11 mouse cellular contexts compared by ENCODE assay signal in the genomic region with DNA sequence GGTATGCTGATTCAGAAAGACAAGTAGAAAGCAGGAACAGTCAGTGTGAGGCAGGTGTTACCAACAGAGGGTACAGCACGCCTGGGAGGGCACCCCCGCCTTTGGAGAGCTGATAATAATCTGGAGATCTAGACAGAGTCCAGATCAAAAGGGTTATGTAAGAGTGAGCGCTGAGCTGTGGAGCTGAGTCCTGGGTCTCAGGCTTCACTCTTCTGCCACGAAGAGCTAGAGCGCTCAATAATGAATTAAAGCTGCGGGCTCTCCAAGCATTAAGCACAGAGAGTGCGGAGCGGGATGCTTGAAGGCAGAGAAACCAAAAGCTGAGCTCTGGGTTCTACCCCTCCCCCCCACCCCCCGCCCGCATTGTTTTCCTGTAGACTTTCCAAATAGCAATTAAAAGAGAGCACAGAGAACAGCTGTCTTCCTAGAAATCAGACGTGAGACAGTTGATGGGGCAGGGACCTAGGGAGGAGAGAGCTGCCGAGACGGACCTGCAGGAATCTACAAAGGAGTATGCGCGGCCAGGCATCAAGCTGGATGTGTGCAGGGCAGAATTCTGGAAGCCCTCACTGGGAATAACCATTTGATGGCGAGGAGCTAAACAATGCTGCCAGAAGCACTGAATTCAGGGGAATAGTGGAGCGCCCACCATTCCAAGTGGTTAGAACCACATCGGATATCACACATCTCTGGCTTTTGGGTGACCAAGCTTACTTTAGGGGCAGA. TPM values are rescaled to one million over a fixed set of nuclear protein-coding genes. Genes with fewer than 3 reads are reported as not detected.
A peak's percentile ranks its signal among the peaks of the same experiment; 100 is the strongest.
DNase-seq lines count a peak whose midpoint lies in the region; ATAC-seq lines count a peak whose summit lies in the region.
"Had no signal": no experiment of that assay in that cellular context is flagged by ENCODE, and none has a peak within 500 bp of the region (broad histone marks: within the 10 kb centered on the region; RNA-seq: fewer than 3 reads in every experiment).

No protein-coding gene starts in this region.

- H3K4me2 ChIP-seq in limb, embryonic 12.5 days: no peak overlapping the region
- peak overlapping the region; percentile 22 for H3K4me2 ChIP-seq in forebrain, embryonic 12.5 days
- peak overlapping the region; percentile 34 for H3K4me2 ChIP-seq in intestine, embryonic 16.5 days (ENCODE audit: low read depth, low read length)
- peak overlapping the region; percentile 19; the same call in 1 of the 2 replicates for H3K4me2 ChIP-seq in midbrain, embryonic 14.5 days (ENCODE audit: low read length)

- DNase-seq in limb, embryonic 10.5 days (ENCODE audit: low spot score): no peak
- peak; percentile 56 for DNase-seq in midbrain, embryonic 14.5 days
- DNase-seq in cerebellum, postnatal 14 days: no peak
- DNase-seq in urinary bladder, postnatal 10 days (ENCODE audit: low spot score): no peak
- DNase-seq: adrenal gland, adult 2 months; cerebellum, postnatal 36 days; heart, adult 2 months; lung, postnatal 10 days had no signal

- H3K36me3 ChIP-seq in limb, embryonic 12.5 days: peaks cover 66% of the 10 kb centered on the region
- peaks cover 81% of the 10 kb centered on the region for H3K36me3 ChIP-seq in limb, embryonic 10.5 days
- H3K36me3 ChIP-seq in forebrain, embryonic 12.5 days (replicated peaks): peaks cover 26% of the 10 kb centered on the region
- H3K36me3 ChIP-seq in intestine, embryonic 16.5 days (ENCODE audit: control insufficient read depth, insufficient read depth, low read length): peaks cover 6% of the 10 kb centered on the region
- peaks cover 55% of the 10 kb centered on the region for H3K36me3 ChIP-seq in midbrain, embryonic 14.5 days (ENCODE audit: control insufficient read depth, insufficient read depth, low read length)

- no peaks in the 10 kb centered on the region for H3K27me3 ChIP-seq in limb, embryonic 12.5 days
- no peaks in the 10 kb centered on the region for H3K27me3 ChIP-seq in limb, embryonic 10.5 days (ENCODE audit: low read depth, poor library complexity, severe bottlenecking)
- H3K27me3 ChIP-seq in forebrain, embryonic 12.5 days: no peaks in the 10 kb centered on the region; the same call in 1 of the 2 replicates
- no peaks in the 10 kb centered on the region for H3K27me3 ChIP-seq in intestine, embryonic 16.5 days (replicated peaks; ENCODE audit: control insufficient read depth, insufficient read depth, low read length)
- H3K27me3 ChIP-seq in midbrain, embryonic 14.5 days (ENCODE audit: control insufficient read depth, insufficient read depth, low read length): no peaks in the 10 kb centered on the region

- no peak overlapping the region for H3K27ac ChIP-seq in limb, embryonic 12.5 days
- no peak overlapping the region for H3K27ac ChIP-seq in limb, embryonic 10.5 days
- H3K27ac ChIP-seq in forebrain, embryonic 12.5 days: no peak overlapping the region
- H3K27ac ChIP-seq in intestine, embryonic 16.5 days (ENCODE audit: low read length): peak overlapping the region; percentile 55
- no peak overlapping the region for H3K27ac ChIP-seq in midbrain, embryonic 14.5 days (replicated peaks; ENCODE audit: low read depth, low read length)
- H3K27ac ChIP-seq: heart, adult 2 months had no signal

- H3K9ac ChIP-seq in limb, embryonic 12.5 days (replicated peaks): no peak overlapping the region
- peak overlapping the region; percentile 33; the same call in 1 of the 2 replicates for H3K9ac ChIP-seq in forebrain, embryonic 12.5 days
- no peak overlapping the region for H3K9ac ChIP-seq in intestine, embryonic 16.5 days (ENCODE audit: low read depth, low read length)
- H3K9ac ChIP-seq in midbrain, embryonic 14.5 days (replicated peaks; ENCODE audit: low read length): no peak overlapping the region

- no peak overlapping the region for H3K4me3 ChIP-seq in limb, embryonic 12.5 days (replicated peaks)
- no peak overlapping the region for H3K4me3 ChIP-seq in limb, embryonic 10.5 days
- H3K4me3 ChIP-seq in forebrain, embryonic 12.5 days (replicated peaks): no peak overlapping the region
- H3K4me3 ChIP-seq in intestine, embryonic 16.5 days (ENCODE audit: low read length): no peak overlapping the region
- no peak overlapping the region for H3K4me3 ChIP-seq in midbrain, embryonic 14.5 days (replicated peaks; ENCODE audit: low read depth, low read length)
- H3K4me3 ChIP-seq: heart, adult 2 months had no signal

- peaks cover 9% of the 10 kb centered on the region for H3K4me1 ChIP-seq in limb, embryonic 12.5 days (replicated peaks)
- H3K4me1 ChIP-seq in limb, embryonic 10.5 days: peaks cover 10% of the 10 kb centered on the region; the same call in 1 of the 2 replicates
- H3K4me1 ChIP-seq in forebrain, embryonic 12.5 days: peaks cover 15% of the 10 kb centered on the region
- peaks cover 22% of the 10 kb centered on the region for H3K4me1 ChIP-seq in intestine, embryonic 16.5 days (ENCODE audit: control insufficient read depth, insufficient read depth, low read length)
- H3K4me1 ChIP-seq in midbrain, embryonic 14.5 days (ENCODE audit: control insufficient read depth, insufficient read depth, low read length): peaks cover 8% of the 10 kb centered on the region

- WGBS in limb, embryonic 12.5 days: 44% methylated on average over 18 of the region's 18 CpGs
- 52% methylated on average over 18 of the region's 18 CpGs for WGBS in limb, embryonic 10.5 days
- 29% methylated on average over 18 of the region's 18 CpGs for WGBS in forebrain, embryonic 12.5 days
- WGBS in intestine, embryonic 16.5 days: 48% methylated on average over 18 of the region's 18 CpGs
- WGBS in midbrain, embryonic 14.5 days: 28% methylated on average over 18 of the region's 18 CpGs

- peak; percentile 75; the same call in 1 of the 2 replicates for ATAC-seq in limb, embryonic 12.5 days (ENCODE audit: insufficient number of reproducible peaks, insufficient read depth, low FRiP score, low TSS enrichment, low read depth)
- ATAC-seq in forebrain, embryonic 12.5 days (ENCODE audit: low FRiP score): peak; percentile 72
- peak; percentile 92 for ATAC-seq in intestine, embryonic 16.5 days
- no peak for ATAC-seq in midbrain, embryonic 14.5 days (ENCODE audit: low FRiP score, low TSS enrichment)

- H3K9me3 ChIP-seq in limb, embryonic 12.5 days: no peaks in the 10 kb centered on the region
- H3K9me3 ChIP-seq in limb, embryonic 10.5 days (replicated peaks): no peaks in the 10 kb centered on the region
- no peaks in the 10 kb centered on the region for H3K9me3 ChIP-seq in forebrain, embryonic 12.5 days
- no peaks in the 10 kb centered on the region for H3K9me3 ChIP-seq in intestine, embryonic 16.5 days (ENCODE audit: control insufficient read depth, low read length)
- no peaks in the 10 kb centered on the region for H3K9me3 ChIP-seq in midbrain, embryonic 14.5 days (ENCODE audit: control insufficient read depth, low read length)

RNA-seq across cellular contexts. Expression of gene Mmd, which starts 20.3 kb away (rescaled TPM):
- polyA plus RNA-seq in limb, embryonic 12.5 days (2016; fragmentation: Nextera tagmentation; extraction: Ambion mirVana): 34.4 and 37.8 TPM in 2 replicates
- 38.0 and 38.7 TPM in 2 replicates for polyA plus RNA-seq in limb, embryonic 10.5 days (2016; fragmentation: Nextera tagmentation; extraction: Ambion mirVana)
- 57.7 and 59.9 TPM in 2 replicates for polyA plus RNA-seq in forebrain, embryonic 12.5 days (2016; fragmentation: Nextera tagmentation; extraction: Ambion mirVana)
- 47.7 and 49.4 TPM in 2 replicates for polyA plus RNA-seq in intestine, embryonic 16.5 days (2015; fragmentation: Nextera tagmentation; extraction: Ambion mirVana)
- polyA plus RNA-seq in midbrain, embryonic 14.5 days (2014; fragmentation: Nextera tagmentation; extraction: Ambion mirVana): 91.2 and 93.6 TPM in 2 replicates
